Mouse (Mus musculus) liver, postnatal 0 days (tissue): ENCODE results near the gene Pih1d2. TPM values are rescaled to one million over a fixed set of nuclear protein-coding genes. Genes with fewer than 3 reads are reported as not detected.

ENCODE experiments used
- ATAC-seq: fragments of 200-750 bp; cut with Nextera tagmentation; 2 replicates; pipeline ENCODE4 v1.8.0; 2017; ENCODE audit warnings: mild to moderate bottlenecking, moderate library complexity
- DNase-seq: peaks from one replicate; pipeline ENCODE4 v3.0.0-alpha.2; 2016
- H3K27ac ChIP-seq: fragments of 300-500 bp; sonication (generic); 2 replicates; pipeline ENCODE4 v1.5.1; 2014; ENCODE audit warnings: antibody characterized with exemption, moderate library complexity, mild to moderate bottlenecking, low read depth
- H3K27me3 ChIP-seq: fragments of 300-500 bp; sonication (generic); 2 replicates; pipeline ENCODE4 v1.6.1; 2014; ENCODE audit warnings: low read length, control low read depth, mixed read lengths; ENCODE audit not compliant: insufficient read depth
- H3K36me3 ChIP-seq: fragments of 300-500 bp; sonication (generic); replicated peaks from 2 replicates; pipeline ENCODE4 v1.6.1; 2014; ENCODE audit warnings: mild to moderate bottlenecking, control low read depth, low read length, moderate library complexity, mixed read lengths; ENCODE audit not compliant: insufficient read depth
- H3K4me1 ChIP-seq: fragments of 300-500 bp; sonication (generic); 2 replicates; pipeline ENCODE4 v1.6.1; 2014; ENCODE audit warnings: antibody characterized with exemption, mild to moderate bottlenecking, control low read depth; ENCODE audit not compliant: insufficient read depth
- H3K4me2 ChIP-seq: fragments of 300-500 bp; sonication (generic); 2 replicates; pipeline ENCODE4 v1.6.1; 2014; ENCODE audit warnings: low read depth, mild to moderate bottlenecking, low read length, moderate library complexity, mixed read lengths
- H3K4me3 ChIP-seq: fragments of 300-500 bp; sonication (generic); 2 replicates; pipeline ENCODE4 v1.5.1; 2014; ENCODE audit warnings: low read depth, low read length
- H3K9ac ChIP-seq: fragments of 300-500 bp; sonication (generic); replicated peaks from 2 replicates; pipeline ENCODE4 v1.6.1; 2014; ENCODE audit warnings: mild to moderate bottlenecking, moderate library complexity
- H3K9me3 ChIP-seq: fragments of 300-500 bp; sonication (generic); 2 replicates; pipeline ENCODE4 v1.6.1; 2016; ENCODE audit warnings: mild to moderate bottlenecking, control low read depth, low read length, mixed read lengths
- CTCF ChIP-seq: sonication (generic); IDR thresholded peaks from 2 replicates; pipeline ENCODE4 v1.5.1; 2016; ENCODE audit warnings: antibody characterized with exemption, low read depth
- EP300 ChIP-seq: IDR thresholded peaks from 2 replicates; pipeline ENCODE4 v1.6.1; 2016; ENCODE audit warnings: antibody characterized with exemption, low read depth, mild to moderate bottlenecking
- whole genome bisulfite sequencing: fragments of 180-500 bp; shearing (Covaris S2); extraction: QIAGEN DNeasy Blood & Tissue Kit; methylation state at CpG from one replicate; pipeline ENCODE4 v1.1.7; 2014; ENCODE audit not compliant: insufficient replicate concordance; 5-methylcytosine and 5-hydroxymethylcytosine counted together
- polyA plus RNA-seq: library from polyadenylated mRNA; unstranded; fragments of >200 nt; fragmentation: Nextera tagmentation; extraction: Ambion mirVana; gene quantifications from 2 replicates; pipeline ENCODE4 v1.2.1, GENCODE M21; 2015

The Pih1d2 gene
- polyA plus RNA-seq, 1 experiment from 2014 or later, result 0.73 TPM

DNA sequence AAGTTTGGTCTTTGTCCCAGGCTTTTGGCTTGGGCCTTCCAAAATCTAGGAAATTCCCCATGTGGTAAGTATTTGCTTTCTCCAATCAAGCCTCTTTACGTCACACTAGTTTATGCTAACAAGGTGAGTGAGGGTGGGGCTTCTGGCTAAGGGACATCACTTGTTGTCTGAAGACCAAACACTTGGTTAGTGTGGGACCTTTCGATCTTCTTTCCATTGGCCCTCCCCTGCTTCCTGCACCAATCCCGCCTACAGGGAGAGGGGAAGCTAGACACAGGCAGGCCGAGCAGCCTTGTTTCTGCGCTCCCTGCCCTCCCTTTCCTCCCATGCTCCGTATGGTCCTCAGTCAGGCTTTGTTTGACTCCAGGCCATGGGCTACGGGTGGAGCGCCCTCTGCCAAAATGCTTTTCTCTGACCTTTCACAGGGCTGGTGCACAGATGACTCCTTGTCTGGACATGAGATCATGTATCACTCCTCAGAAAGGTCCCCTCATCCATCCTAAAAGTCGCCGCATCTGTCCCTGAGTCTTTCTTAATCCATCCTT, 29.8 kb downstream of the Pih1d2 start:
- H3K4me3 ChIP-seq, result no peak overlapping the region
- no peak overlapping the region for H3K4me2 ChIP-seq
- H3K27ac ChIP-seq, result no peak overlapping the region
- 80% methylated on average over 10 of the region's 10 CpGs for WGBS
- H3K9me3 ChIP-seq, result no peaks in the 10 kb centered on the region
- H3K9ac ChIP-seq, result no peak overlapping the region
- no peaks in the 10 kb centered on the region for H3K27me3 ChIP-seq
- H3K4me1 ChIP-seq, result no peaks in the 10 kb centered on the region
- TF ChIP-seq CTCF, result no peak
- no peak for TF ChIP-seq EP300
- DNase-seq (no peak), ATAC-seq (no peak)
- peaks cover 57% of the 10 kb centered on the region for H3K36me3 ChIP-seq

DNA sequence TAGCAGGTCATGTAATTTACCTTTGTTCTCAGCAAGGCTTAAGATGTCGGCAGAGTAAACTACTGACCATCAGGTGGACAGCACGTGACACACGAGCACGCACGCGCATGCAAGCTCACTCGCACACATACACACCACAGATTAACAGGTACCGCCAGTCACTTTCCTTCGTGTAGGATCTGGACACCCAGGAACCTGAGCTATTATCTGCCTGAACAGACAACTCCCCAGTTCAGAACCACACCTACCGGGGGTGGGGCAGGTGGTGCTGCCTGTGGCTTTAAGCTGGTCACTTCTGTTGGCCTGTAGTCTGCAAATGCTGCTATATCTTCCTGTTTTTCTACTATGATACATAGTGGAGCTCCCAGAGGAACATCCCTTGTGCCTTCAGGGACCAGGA, 33.4 kb downstream of the Pih1d2 start:
- Histone ChIP-seq H3K27me3 (no peaks in the 10 kb centered on the region), H3K9ac (no peak overlapping the region), H3K27ac (no peak overlapping the region), H3K4me3 (no peak overlapping the region), H3K4me1 (no peaks in the 10 kb centered on the region), H3K4me2 (no peak overlapping the region), H3K9me3 (no peaks in the 10 kb centered on the region), H3K36me3 (peaks cover 51% of the 10 kb centered on the region)
- DNase-seq (peak; percentile 28), ATAC-seq (peak; percentile 49)
- TF ChIP-seq EP300 (no peak), CTCF (no peak)
- 78% methylated on average over 10 of the region's 10 CpGs for WGBS

DNA sequence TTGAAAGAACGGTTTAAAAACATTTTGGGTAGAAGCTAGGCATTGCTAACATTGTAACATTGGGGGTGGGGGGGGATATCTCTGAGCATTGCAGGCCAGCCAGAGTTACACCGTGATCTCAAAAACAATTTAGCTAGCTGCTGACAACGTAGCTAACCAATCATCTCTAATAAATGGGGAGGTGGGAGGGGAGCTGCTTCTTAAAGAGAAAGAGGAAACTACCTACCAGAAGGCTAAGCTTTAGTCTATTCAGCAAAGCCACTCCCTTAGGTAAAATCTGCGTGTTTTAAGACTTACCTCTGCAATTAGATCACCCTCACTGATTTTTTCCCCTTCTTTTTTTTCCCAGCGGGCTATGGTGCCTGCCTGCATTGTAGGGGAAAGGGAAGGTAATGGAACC, 41.3 kb downstream of the Pih1d2 start:
- Histone ChIP-seq H3K36me3 (peaks cover 6% of the 10 kb centered on the region), H3K9me3 (no peaks in the 10 kb centered on the region), H3K9ac (peak overlapping the region; percentile 66), H3K4me1 (peaks cover 11% of the 10 kb centered on the region), H3K4me3 (peak overlapping the region; percentile 61), H3K27ac (peak overlapping the region; percentile 65; the same call in 1 of the 2 replicates), H3K4me2 (peak overlapping the region; percentile 80), H3K27me3 (no peaks in the 10 kb centered on the region)
- ATAC-seq, result no peak
- TF ChIP-seq EP300 (no peak), CTCF (no peak)
- 14% methylated on average over 5 of the region's 5 CpGs for WGBS
- no peak for DNase-seq

DNA sequence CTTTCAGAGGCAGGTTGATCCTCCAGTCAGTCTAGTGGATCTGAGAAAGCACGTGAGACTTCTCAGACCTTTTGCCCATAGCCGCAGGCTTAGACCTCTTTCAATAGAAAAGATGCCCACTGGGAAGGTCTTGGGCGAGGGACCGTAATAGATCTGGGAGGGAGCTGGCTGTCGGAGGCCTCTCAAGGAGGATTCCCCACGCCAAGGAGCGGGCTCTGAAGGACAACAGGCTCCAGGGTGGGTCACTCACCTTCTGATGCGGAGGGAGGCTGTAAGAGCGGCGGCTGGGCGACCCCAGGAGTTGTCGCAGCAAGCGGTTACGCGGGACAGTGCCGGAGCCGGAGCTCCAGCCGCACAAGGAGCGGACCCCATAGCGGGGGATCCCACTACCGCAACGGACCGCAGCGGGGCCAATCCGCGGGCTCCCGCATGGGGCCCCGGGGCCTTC, 41.8 kb downstream of the Pih1d2 start:
- Histone ChIP-seq H3K4me1 (peaks cover 11% of the 10 kb centered on the region), H3K9ac (peak overlapping the region; percentile 66), H3K4me3 (peak overlapping the region; percentile 61), H3K9me3 (no peaks in the 10 kb centered on the region), H3K27me3 (no peaks in the 10 kb centered on the region), H3K27ac (peak overlapping the region; percentile 65), H3K4me2 (peak overlapping the region; percentile 80), H3K36me3 (peaks cover 4% of the 10 kb centered on the region; the same call in 1 of the 2 replicates)
- no peak for ATAC-seq
- TF ChIP-seq EP300 (no peak), CTCF (no peak)
- under 1% methylated on average over 24 of the region's 28 CpGs for WGBS
- no peak for DNase-seq

DNA sequence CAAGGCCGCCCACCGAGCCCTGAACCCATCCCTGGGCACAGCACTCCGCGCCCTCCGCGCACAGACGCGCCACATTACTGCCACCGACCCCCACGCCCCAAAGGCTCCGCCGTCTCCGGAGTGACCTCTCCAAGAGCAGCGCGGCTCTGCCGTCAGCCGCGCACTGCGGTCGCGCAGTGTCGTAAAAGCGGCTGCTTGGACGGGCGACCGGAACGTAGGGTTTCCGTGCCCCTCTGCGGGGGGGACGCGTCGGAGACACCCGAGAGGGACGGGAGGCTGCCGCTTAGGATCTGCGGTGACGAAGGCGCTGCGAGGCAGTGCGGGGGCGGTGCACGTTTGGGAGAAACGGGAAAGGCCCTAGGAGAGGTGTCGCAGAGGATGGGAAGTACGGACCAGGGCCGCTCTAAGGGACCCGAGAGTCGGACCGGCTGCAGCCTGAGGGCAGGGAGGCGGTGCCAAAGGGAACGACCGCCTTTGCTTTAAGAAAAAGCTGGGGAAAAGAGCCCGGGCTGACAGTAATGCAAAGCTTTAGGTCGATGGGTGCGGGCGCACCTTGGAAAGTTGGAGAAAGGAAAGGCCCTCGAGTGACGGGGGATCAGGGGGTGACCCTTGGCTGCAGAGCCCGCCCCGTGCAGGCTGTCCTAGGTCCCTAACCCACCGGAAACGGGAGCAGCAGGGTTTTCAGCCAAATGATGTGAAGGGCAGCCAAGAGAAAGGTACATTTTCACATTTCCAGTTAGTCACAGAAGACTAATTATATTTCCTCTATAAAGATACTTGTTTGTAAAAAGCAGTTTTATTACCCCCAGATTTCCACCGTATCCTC, 42.5 kb downstream of the Pih1d2 start, which contains the start of gene Dlat:
TSS of gene Dlat (minus strand) at position 389 of the 826 bp plus-strand sequence.
- no peaks in the 10 kb centered on the region for H3K27me3 ChIP-seq
- H3K4me1 ChIP-seq, result peaks cover 11% of the 10 kb centered on the region
- H3K27ac ChIP-seq, result peak within 1 kb of the TSS; percentile 65
- under 1% methylated on average over 62 of the region's 63 CpGs for WGBS
- TF ChIP-seq EP300 (no peak), CTCF (0 out of 2 replicates have a peak, but pooled peaks have one; percentile 1)
- peaks cover 4% of the 10 kb centered on the region; the same call in 1 of the 2 replicates for H3K36me3 ChIP-seq
- no peaks in the 10 kb centered on the region for H3K9me3 ChIP-seq
- H3K4me3 ChIP-seq, result peak within 1 kb of the TSS; percentile 61
- peak; percentile 88 for DNase-seq
- peak within 1 kb of the TSS; percentile 66 for H3K9ac ChIP-seq
- peak within 1 kb of the TSS; percentile 80 for H3K4me2 ChIP-seq
- peak; percentile 89 for ATAC-seq

GRCm38 (mm10) chr9:50660431-50660830, 43.3 kb downstream of the Pih1d2 start:
- WGBS, result 23% methylated on average over 12 of the region's 12 CpGs
- Histone ChIP-seq H3K4me3 (peak overlapping the region; percentile 61), H3K36me3 (peaks cover 4% of the 10 kb centered on the region; the same call in 1 of the 2 replicates), H3K4me2 (peak overlapping the region; percentile 80), H3K4me1 (peaks cover 11% of the 10 kb centered on the region), H3K9me3 (no peaks in the 10 kb centered on the region), H3K9ac (peak overlapping the region; percentile 66; the same call in 1 of the 2 replicates), H3K27me3 (no peaks in the 10 kb centered on the region), H3K27ac (peak overlapping the region; percentile 65; the same call in 1 of the 2 replicates)
- TF ChIP-seq CTCF, result no peak
- 0 out of 2 replicates have a peak, but pooled peaks have one; percentile 29 for TF ChIP-seq EP300
- peak; percentile 79 for ATAC-seq
- peak; percentile 72 for DNase-seq
